Mouse (Mus musculus) brain, embryonic 14.5 days (tissue): ENCODE data around the gene Rpl23. TPM values are rescaled to one million over a fixed set of nuclear protein-coding genes. Genes with fewer than 3 reads are reported as not detected.
"Not testable (repeated sequence)": the region's sequence is repeated elsewhere in the genome, so short reads cannot be mapped to it uniquely, and the experiment has no call there.

Source experiments
- DNase-seq: peaks from one replicate; pipeline ENCODE4 v3.0.0-alpha.2; 2011; ENCODE audit warnings: low read depth
- CTCF ChIP-seq: fragments of 200-500 bp; IDR thresholded peaks from 2 replicates; pipeline ENCODE4 v1.5.1; 2012; ENCODE audit warnings: inconsistent platforms, mild to moderate bottlenecking, moderate library complexity, borderline replicate concordance; ENCODE audit not compliant: insufficient read depth, insufficient read length; ENCODE audit errors: extremely low read depth
- POLR2A ChIP-seq: fragments of 200-500 bp; IDR thresholded peaks from 2 replicates; pipeline ENCODE4 v1.6.1; 2012; ENCODE audit warnings: mild to moderate bottlenecking, inconsistent platforms, borderline replicate concordance; ENCODE audit not compliant: poor library complexity, insufficient read depth, insufficient read length, severe bottlenecking; ENCODE audit errors: extremely low read depth
- polyA plus RNA-seq: library from polyadenylated mRNA; depleted of rRNA; stranded (reverse); fragments of >200 nt; gene quantifications from 2 replicates; pipeline ENCODE4 v1.2.3, GENCODE M21; 2012

Rpl23 gene
- polyA plus RNA-seq, 1 experiment, result 444 TPM

DNA sequence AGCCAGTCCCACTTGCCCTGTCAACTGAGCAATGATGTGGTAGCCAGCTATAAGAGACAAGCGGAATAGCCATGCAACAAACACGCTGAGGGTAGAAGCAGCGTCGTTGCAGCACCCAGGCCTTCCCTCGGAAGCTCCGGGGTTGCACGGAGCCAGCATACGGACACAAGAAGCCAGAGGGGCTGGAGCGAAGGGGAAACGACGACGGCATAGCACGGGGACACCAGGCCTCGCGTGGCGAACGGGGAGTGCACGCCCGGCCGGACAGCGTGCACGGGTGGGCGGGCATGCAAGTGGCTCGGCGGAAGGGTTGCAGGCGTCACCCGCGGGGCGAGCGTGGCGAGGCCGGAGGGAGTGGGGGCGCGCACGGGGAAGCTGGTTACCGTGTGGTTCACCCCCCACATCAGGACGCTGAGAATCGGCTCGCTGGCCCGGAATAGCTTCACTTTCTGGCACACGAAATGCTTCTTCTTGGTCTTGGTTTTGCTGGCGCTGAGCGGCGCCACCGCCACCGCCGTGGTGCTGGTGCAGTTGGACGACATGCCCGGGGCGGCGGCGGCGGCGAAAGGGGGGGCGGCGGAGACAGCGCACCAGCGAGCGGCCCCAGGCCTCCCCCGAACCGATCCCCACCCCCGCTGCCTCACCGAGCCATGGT, 38.0 kb downstream of the Rpl23 start, which contains the start of gene Pip4k2b:
Gene Pip4k2b, minus strand, starts transcription at position 642 of the 655 bp plus-strand sequence.
- TF ChIP-seq CTCF (no peak), POLR2A (peak; percentile 29; the same call in 1 of the 2 replicates)
- DNase-seq, result no peak

DNA sequence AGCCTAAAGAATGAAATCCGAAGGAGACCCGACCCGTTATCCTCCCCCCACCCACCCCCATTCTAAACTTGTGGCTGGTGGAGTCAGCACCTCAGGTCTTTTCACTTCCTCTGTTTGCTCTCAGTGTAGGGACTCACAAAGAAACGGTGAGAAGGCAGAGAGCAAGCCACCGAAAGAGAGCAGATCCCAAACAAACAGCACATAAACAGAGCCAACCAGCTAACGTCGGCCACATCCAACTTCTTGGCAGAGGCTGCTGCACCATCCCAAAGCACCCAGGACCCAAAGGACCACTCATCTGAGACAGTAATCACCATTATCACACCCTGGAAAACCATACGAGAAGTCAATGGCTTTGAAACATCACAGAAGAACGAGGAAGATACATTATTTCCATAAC, 38.8 kb downstream of the Rpl23 start:
- DNase-seq, result no peak
- TF ChIP-seq POLR2A (no peak), CTCF (no peak)

DNA sequence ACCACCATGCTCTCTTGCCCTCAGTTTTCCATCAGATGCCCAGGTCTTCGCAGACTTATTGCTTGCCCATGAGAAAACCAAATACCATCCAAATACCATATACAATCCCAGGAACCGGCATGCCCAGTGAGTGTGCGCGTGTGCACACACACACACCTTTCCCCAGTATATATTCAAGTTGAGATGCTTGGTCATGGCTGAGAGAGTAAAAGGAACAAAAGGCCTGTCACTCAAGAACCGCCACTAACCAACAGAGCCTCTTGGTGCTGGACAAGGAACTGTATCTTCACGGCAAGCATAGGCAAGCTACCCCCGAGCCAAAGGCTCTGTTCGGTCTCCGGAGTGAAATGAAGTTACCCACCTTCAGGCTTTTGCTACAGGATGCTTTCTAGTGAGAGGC, 39.6 kb downstream of the Rpl23 start:
- peak; percentile 8 for DNase-seq
- no peak for TF ChIP-seq CTCF
- no peak for TF ChIP-seq POLR2A

GRCm38 (mm10) chr11:97742157-97742556, 40.1 kb downstream of the Rpl23 start:
- TF ChIP-seq POLR2A (no peak), CTCF (no peak)
- no peak for DNase-seq

GRCm38 (mm10) chr11:97740190-97740589, 42.0 kb downstream of the Rpl23 start:
- TF ChIP-seq CTCF (no peak), POLR2A (no peak)
- peak; percentile 38 for DNase-seq

- TF ChIP-seq CTCF, result peak; percentile 30; the same call in 1 of the 2 replicates
- no peak for TF ChIP-seq POLR2A
- no peak for DNase-seq
Observed at GRCm38 (mm10) chr11:97739155-97739554, 43.1 kb downstream of the Rpl23 start.

- TF ChIP-seq CTCF (peak; percentile 37; the same call in 1 of the 2 replicates), POLR2A (no peak)
- DNase-seq, result peak; percentile 11
Observed at GRCm38 (mm10) chr11:97738703-97739102, 43.5 kb downstream of the Rpl23 start.

- no peak for TF ChIP-seq POLR2A
- no peak for TF ChIP-seq CTCF
- DNase-seq, result peak; percentile 13
Observed at GRCm38 (mm10) chr11:97737600-97737999, 44.6 kb downstream of the Rpl23 start.

GRCm38 (mm10) chr11:97736645-97737044, 45.6 kb downstream of the Rpl23 start:
- no peak for DNase-seq
- TF ChIP-seq CTCF (no peak), POLR2A (no peak)

DNA sequence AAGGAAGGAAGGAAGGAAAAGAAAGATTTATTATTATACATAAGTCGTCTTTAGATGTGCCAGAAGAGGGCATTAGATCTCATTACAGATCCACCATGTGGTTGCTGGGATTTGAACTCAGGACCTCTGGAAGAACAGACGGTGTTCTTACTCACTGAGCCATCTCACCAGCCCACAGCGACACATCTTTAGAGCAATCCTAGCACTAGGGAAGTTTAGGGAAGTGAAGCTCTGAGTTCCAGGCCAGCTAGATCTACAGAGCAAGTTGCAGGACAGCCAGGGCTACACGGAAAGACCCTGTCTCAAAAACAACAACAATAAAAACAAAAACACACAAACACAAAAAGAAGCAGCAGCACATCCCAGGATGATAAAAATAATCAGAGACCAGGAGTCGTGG, 47.4 kb downstream of the Rpl23 start:
- not testable (repeated sequence) for DNase-seq

GRCm38 (mm10) chr11:97733689-97734088, 48.5 kb downstream of the Rpl23 start:
- DNase-seq, result peak; percentile 13
- no peak for TF ChIP-seq CTCF
- no peak for TF ChIP-seq POLR2A

DNA sequence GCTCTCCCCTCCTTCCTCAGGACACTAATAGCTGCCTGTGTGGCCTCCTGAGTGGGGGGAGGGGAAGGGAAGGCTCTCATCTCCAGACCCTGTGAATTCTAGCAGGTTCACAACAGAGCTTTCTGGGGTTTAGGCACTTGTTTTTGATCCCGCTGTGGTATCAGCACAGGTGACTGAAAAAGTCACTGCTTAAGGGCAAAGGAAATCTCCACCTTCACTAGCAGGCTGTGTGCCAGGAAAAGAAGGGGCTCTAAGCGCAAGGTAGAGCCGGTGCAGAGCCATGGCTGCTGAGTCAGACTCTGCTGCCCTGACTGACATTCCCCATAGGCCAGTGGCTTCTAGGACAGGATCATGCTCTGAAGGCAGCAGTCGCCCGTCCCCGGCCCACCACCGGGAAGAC, 53.5 kb downstream of the Rpl23 start:
- DNase-seq, result no peak
- TF ChIP-seq CTCF, result no peak
- TF ChIP-seq POLR2A, result no peak
